Mouse (Mus musculus) ovary, postnatal 10 days (tissue): ENCODE measurements at regions not wholly inside any gene's neighbourhood (a gene's known extent, or its start where the extent isn't known, plus 50 kb on each side); places are given as distances from the start of the nearest gene placed in this dataset.
A peak's percentile ranks its signal among the peaks of the same experiment; 100 is the strongest.

ENCODE experiments used
- DNase-seq: peaks from one replicate; pipeline ENCODE4 v3.0.0; 2022; ENCODE audit warnings: low spot score

- no peak for DNase-seq
Measured at GRCm38 (mm10) chr2:73041475-73041874, 55.0 kb upstream of the Gm11084 start.

DNA sequence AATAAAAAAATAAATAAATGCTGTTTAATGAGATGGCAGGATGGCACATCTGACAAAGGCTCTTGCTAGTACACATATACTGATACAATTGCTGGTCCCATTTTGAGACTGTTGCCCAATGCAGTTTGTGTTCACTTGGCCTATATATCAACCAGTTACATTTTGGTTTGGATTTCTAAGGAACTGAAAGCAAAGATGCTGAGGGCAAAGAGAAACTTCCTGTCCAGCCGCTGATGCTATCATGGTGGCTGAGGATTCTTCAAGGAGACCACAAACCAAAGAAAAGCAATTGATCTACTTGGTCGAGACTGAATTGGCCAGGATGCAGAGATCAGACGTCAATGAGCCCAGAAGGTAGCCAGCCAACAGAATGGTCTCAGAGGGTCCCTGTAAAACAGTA is 53.5 kb upstream of the Gm11084 start:
- no peak for DNase-seq

DNA sequence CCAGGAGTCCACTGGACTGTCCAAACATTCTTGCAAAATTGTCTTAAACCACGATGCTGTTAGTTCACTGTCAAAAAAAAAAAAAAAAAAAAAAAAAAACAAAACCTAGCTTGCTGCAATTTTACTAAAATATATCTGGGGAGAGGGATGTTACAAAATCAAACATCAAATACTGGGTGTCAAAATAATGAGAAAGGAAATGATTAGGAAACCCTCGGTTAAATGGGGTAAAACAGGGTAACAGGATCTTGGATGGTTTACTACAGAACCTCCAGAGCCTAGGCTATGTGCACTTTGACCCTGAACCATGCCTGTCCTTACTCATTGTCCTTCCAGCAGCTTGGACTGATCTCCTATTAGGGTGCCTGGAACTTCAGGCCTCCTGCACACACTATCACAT is 52.8 kb upstream of the Gm11084 start:
- no peak for DNase-seq

- DNase-seq = peak; percentile 24
Measured at GRCm38 (mm10) chr2:73038290-73038732, 51.8 kb upstream of the Gm11084 start.

DNA sequence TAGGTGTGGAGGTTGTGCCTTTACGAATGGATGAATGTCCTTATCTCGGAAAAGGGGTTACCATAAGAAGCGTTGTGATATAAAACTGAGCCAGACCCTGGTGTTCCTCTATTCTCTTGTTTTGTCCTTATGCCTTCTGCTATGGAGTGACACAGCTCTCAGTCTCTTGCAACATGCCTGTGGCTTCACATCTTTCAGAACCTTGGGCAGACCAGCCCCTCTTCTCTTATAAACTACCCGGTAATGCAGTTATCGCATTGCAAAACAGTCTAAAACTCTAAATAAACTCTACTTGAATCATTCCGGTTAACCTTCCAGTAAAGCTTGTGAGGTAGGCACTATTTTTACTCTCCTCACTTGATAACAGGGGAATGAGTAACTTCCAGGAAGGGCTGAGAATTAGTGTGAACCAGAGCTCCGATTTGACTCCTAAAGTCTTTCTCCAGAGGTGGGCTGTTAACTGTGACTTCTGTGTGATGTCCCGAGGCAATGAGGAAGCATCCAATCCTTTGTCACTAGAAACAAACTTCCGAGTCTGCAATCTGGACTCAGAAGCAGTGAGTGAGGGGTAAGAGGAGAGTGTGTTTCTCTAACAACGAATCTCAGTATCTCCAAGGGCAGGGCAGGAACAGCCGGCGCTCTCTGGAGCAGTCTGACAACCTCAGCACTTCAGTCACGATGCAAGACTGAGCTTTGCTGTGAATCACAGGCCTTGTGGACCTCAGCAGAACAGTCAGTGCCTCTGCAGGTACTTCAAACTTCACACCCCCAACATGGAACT is 50.9 kb upstream of the Gm11084 start:
- no peak for DNase-seq
